Mouse (Mus musculus) cerebellum, postnatal 10 days (tissue): ENCODE results near the gene Ss18l2.

Source experiments
- DNase-seq, 2 experiments: peaks; one replicate each; pipeline ENCODE4 v3.0.0; 2021; ENCODE audit warnings: mixed read lengths in 2 of 2

Ss18l2 gene

GRCm38 (mm10) chr9:121760271-121761090, 50.4 kb downstream of the Ss18l2 start:
- DNase-seq, result peak; percentile 67 to 71

- DNase-seq, result no peak
Observed at GRCm38 (mm10) chr9:121761091-121761665, 51.0 kb downstream of the Ss18l2 start.

- DNase-seq, result peak in 1 of 2 experiments; percentile 38
Observed at GRCm38 (mm10) chr9:121761787-121762186, 51.7 kb downstream of the Ss18l2 start.

GRCm38 (mm10) chr9:121762248-121762647, 52.1 kb downstream of the Ss18l2 start:
- DNase-seq, result no peak

- DNase-seq, result peak; percentile 69 to 73
Observed at GRCm38 (mm10) chr9:121762761-121763160, 52.6 kb downstream of the Ss18l2 start.
